Mouse (Mus musculus) monocyte, adult 59 days (primary cell): ENCODE data around the gene Olfr573-ps1. TPM values are rescaled to one million over a fixed set of nuclear protein-coding genes. Genes with fewer than 3 reads are reported as not detected.

Experiments used
- total RNA-seq, 2 experiments: library from RNA; stranded (reverse); gene quantifications; one replicate each; pipeline ENCODE4 v1.2.4; 2023

The Olfr573-ps1 gene
- total RNA-seq = not detected

GRCm38 (mm10) chr7:102942475-102942874 lies at the start of gene Olfr573-ps1:
Olfr573-ps1 (minus strand) TSS chr7:102942575.

GRCm38 (mm10) chr7:102989224-102989623 lies 46.8 kb upstream of the Olfr573-ps1 start, which contains the start of gene Olfr578:
Olfr578 (minus strand) TSS chr7:102989324.

GRCm38 (mm10) chr7:102975843-102976242 lies 33.5 kb upstream of the Olfr573-ps1 start, which contains the start of gene Olfr577:
Olfr577 (minus strand) TSS chr7:102975943.

GRCm38 (mm10) chr7:102962360-102962759 lies 20.0 kb upstream of the Olfr573-ps1 start, which contains the start of gene Olfr576:
Olfr576 (plus strand) TSS chr7:102962660.

GRCm38 (mm10) chr7:102958593-102958992 lies 16.2 kb upstream of the Olfr573-ps1 start, which contains the start of gene Olfr575:
Olfr575 (minus strand) TSS chr7:102958775.

GRCm38 (mm10) chr7:102948167-102948566 lies 5.8 kb upstream of the Olfr573-ps1 start, which contains the start of gene Olfr574:
Olfr574 (plus strand) TSS chr7:102948467.

GRCm38 (mm10) chr7:102924109-102924508 lies 18.3 kb downstream of the Olfr573-ps1 start, which contains the start of gene Olfr572:
Olfr572 (plus strand) TSS chr7:102924409.

GRCm38 (mm10) chr7:102917032-102917875 lies 25.1 kb downstream of the Olfr573-ps1 start, which contains the start of gene Olfr571:
Olfr571 (minus strand) TSS chr7:102917536.

Other genes starting within 250 kb of the Olfr573-ps1 start
- not detected for gene Olfr557, start 246.7 kb downstream of the Olfr573-ps1 start, total RNA-seq
- not detected for gene Olfr558, start 240.4 kb downstream of the Olfr573-ps1 start, total RNA-seq
- gene Olfr33, start 223.5 kb downstream of the Olfr573-ps1 start, total RNA-seq = not detected
- gene Olfr559, start 215.1 kb downstream of the Olfr573-ps1 start, total RNA-seq = not detected
- not detected for gene Olfr560, start 183.2 kb downstream of the Olfr573-ps1 start, total RNA-seq
- not detected for gene Olfr78, start 183.1 kb downstream of the Olfr573-ps1 start, total RNA-seq
- gene Olfr561, start 171.4 kb downstream of the Olfr573-ps1 start, total RNA-seq = not detected
- not detected for gene Olfr564, start 139.1 kb downstream of the Olfr573-ps1 start, total RNA-seq
- not detected for gene Olfr566, start 83.8 kb downstream of the Olfr573-ps1 start, total RNA-seq
- gene Olfr568, start 65.5 kb downstream of the Olfr573-ps1 start, total RNA-seq = not detected
- not detected for gene Olfr569, start 51.7 kb downstream of the Olfr573-ps1 start, total RNA-seq
- gene Olfr570, start 48.0 kb downstream of the Olfr573-ps1 start, total RNA-seq = not detected
- not detected for gene Olfr571, start 25.0 kb downstream of the Olfr573-ps1 start, total RNA-seq
- gene Olfr572, start 18.2 kb downstream of the Olfr573-ps1 start, total RNA-seq = not detected
- not detected for gene Olfr574, start 5.9 kb upstream of the Olfr573-ps1 start, total RNA-seq
- not detected for gene Olfr575, start 16.2 kb upstream of the Olfr573-ps1 start, total RNA-seq
- gene Olfr576, start 20.1 kb upstream of the Olfr573-ps1 start, total RNA-seq = not detected
- not detected for gene Olfr577, start 33.4 kb upstream of the Olfr573-ps1 start, total RNA-seq
- gene Olfr578, start 46.7 kb upstream of the Olfr573-ps1 start, total RNA-seq = not detected
- gene Olfr582, start 95.4 kb upstream of the Olfr573-ps1 start, total RNA-seq = not detected
- gene Olfr583, start 108.7 kb upstream of the Olfr573-ps1 start, total RNA-seq = not detected
- not detected for gene Olfr584, start 139.3 kb upstream of the Olfr573-ps1 start, total RNA-seq
- not detected for gene Olfr585, start 155.1 kb upstream of the Olfr573-ps1 start, total RNA-seq
- gene Olfr586, start 183.1 kb upstream of the Olfr573-ps1 start, total RNA-seq = not detected
- gene Olfr588-ps1, start 198.3 kb upstream of the Olfr573-ps1 start, total RNA-seq = not detected
- gene Olfr589, start 213.8 kb upstream of the Olfr573-ps1 start, total RNA-seq = not detected
- gene Olfr591, start 235.8 kb upstream of the Olfr573-ps1 start, total RNA-seq = not detected
- gene Olfr592, start 242.2 kb upstream of the Olfr573-ps1 start, total RNA-seq = not detected